11 mouse cellular contexts compared by ENCODE assay signal in the genomic region with DNA sequence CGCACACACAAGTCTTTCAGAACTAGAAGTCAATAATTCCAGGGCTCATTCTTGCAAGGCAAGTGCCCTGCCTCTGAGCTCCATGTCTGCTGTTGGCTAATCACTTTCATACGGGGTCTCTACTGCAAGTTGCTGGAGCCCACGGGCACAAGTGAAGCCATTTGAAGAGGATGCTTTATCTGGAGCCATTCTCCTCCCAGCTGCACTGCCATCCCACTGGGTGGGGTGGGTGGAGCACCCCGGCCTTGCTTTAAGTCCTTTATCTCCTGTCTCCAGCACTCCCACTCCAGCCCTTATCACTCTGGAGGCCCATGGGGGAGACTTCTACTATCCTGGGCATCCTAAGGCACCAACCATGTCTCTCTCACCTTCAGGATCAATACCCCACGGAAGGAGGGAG. TPM values are rescaled to one million over a fixed set of nuclear protein-coding genes. Genes with fewer than 3 reads are reported as not detected.
A peak's percentile ranks its signal among the peaks of the same experiment; 100 is the strongest.
DNase-seq lines count a peak whose midpoint lies in the region; ATAC-seq and TF ChIP-seq lines count a peak whose summit lies in the region.
"Had no signal": no experiment of that assay in that cellular context is flagged by ENCODE, and none has a peak within 500 bp of the region (broad histone marks: within the 10 kb centered on the region; RNA-seq: fewer than 3 reads in every experiment).

No protein-coding gene starts in this region.

- peaks cover 13 to 38% of the 10 kb centered on the region in 2 experiments for H3K4me1 ChIP-seq in heart, embryonic 14.5 days (ENCODE audit: control insufficient read depth in 2 of 2, insufficient read depth in 2 of 2, low read length in 2 of 2)
- H3K4me1 ChIP-seq in hindbrain, postnatal 0 days (ENCODE audit: insufficient read depth, low read length) = peaks cover 18% of the 10 kb centered on the region
- peaks cover 7% of the 10 kb centered on the region; the same call in 1 of the 2 replicates for H3K4me1 ChIP-seq in midbrain, postnatal 0 days (ENCODE audit: insufficient read depth, low read length)

- ATAC-seq in heart, embryonic 14.5 days (ENCODE audit: insufficient number of reproducible peaks, insufficient read depth, low FRiP score, low read depth) = no peak
- no peak for ATAC-seq in hindbrain, postnatal 0 days
- ATAC-seq in midbrain, postnatal 0 days (ENCODE audit: low FRiP score) = no peak
- ATAC-seq in granulocyte monocyte progenitor cell, adult 5-6 weeks (replicated peaks; ENCODE audit: poor library complexity, severe bottlenecking) = no peak

- 33% methylated on average over 5 of the region's 5 CpGs for WGBS in heart, embryonic 14.5 days
- 66% methylated on average over 5 of the region's 5 CpGs for WGBS in hindbrain, postnatal 0 days
- 51% methylated on average over 5 of the region's 5 CpGs for WGBS in midbrain, postnatal 0 days

- H3K9me3 ChIP-seq in heart, embryonic 14.5 days (ENCODE audit: control insufficient read depth, low read length) = no peaks in the 10 kb centered on the region
- no peaks in the 10 kb centered on the region for H3K9me3 ChIP-seq in hindbrain, postnatal 0 days (ENCODE audit: low read length)
- no peaks in the 10 kb centered on the region for H3K9me3 ChIP-seq in midbrain, postnatal 0 days (ENCODE audit: low read length)

- H3K27me3 ChIP-seq in heart, embryonic 14.5 days (ENCODE audit: control insufficient read depth, insufficient read depth, low read length) = no peaks in the 10 kb centered on the region
- no peaks in the 10 kb centered on the region for H3K27me3 ChIP-seq in hindbrain, postnatal 0 days (ENCODE audit: insufficient read depth, low read length)
- H3K27me3 ChIP-seq in midbrain, postnatal 0 days (ENCODE audit: insufficient read depth, low read length) = no peaks in the 10 kb centered on the region

- H3K9ac ChIP-seq in heart, embryonic 14.5 days (ENCODE audit: low read length) = peak overlapping the region; percentile 83
- peak overlapping the region; percentile 88 for H3K9ac ChIP-seq in hindbrain, postnatal 0 days (replicated peaks; ENCODE audit: low read length)
- peak overlapping the region; percentile 77; the same call in 1 of the 2 replicates for H3K9ac ChIP-seq in midbrain, postnatal 0 days (replicated peaks; ENCODE audit: low read length, poor library complexity, severe bottlenecking)

- DNase-seq in heart, adult 9 months (ENCODE audit: low spot score in 2 of 2) = no peak
- DNase-seq in c-Kit-positive CD71-positive TER-119-positive erythroid progenitor cells, embryonic 14.5 days (ENCODE audit: low spot score) = peak; percentile 95
- DNase-seq in hindbrain, postnatal 0 days (ENCODE audit: low spot score) = no peak
- DNase-seq in midbrain, postnatal 0 days (ENCODE audit: low spot score) = no peak
- DNase-seq in kidney, adult 11 months = no peak
- no peak for DNase-seq in adrenal gland, postnatal 4 days (ENCODE audit: low spot score in 2 of 2)
- DNase-seq: gastrocnemius, postnatal 10 days; thymus, adult 2 months had no signal

- H3K4me3 ChIP-seq in heart, embryonic 14.5 days (ENCODE audit: control insufficient read depth in 1 of 2, insufficient read depth in 1 of 2, low read depth in 1 of 2, low read length in 2 of 2) = peak overlapping the region; percentile 57 to 70
- H3K4me3 ChIP-seq in hindbrain, postnatal 0 days (ENCODE audit: low read length) = peak overlapping the region; percentile 73
- peak overlapping the region; percentile 74 for H3K4me3 ChIP-seq in midbrain, postnatal 0 days (ENCODE audit: low read depth, low read length)

- H3K4me2 ChIP-seq in heart, embryonic 14.5 days (ENCODE audit: low read length) = peak overlapping the region; percentile 82
- peak overlapping the region; percentile 88 for H3K4me2 ChIP-seq in hindbrain, postnatal 0 days (ENCODE audit: low read depth, low read length)
- H3K4me2 ChIP-seq in midbrain, postnatal 0 days (ENCODE audit: low read depth, low read length, poor library complexity, severe bottlenecking) = peak overlapping the region; percentile 86

- no peak overlapping the region for H3K27ac ChIP-seq in heart, embryonic 14.5 days (replicated peaks in 1 of 2; ENCODE audit: control insufficient read depth in 1 of 2, insufficient read depth in 1 of 2, low read depth in 2 of 2, low read length in 2 of 2)
- H3K27ac ChIP-seq in hindbrain, postnatal 0 days = no peak overlapping the region
- H3K27ac ChIP-seq in midbrain, postnatal 0 days (ENCODE audit: low read depth, low read length) = peak overlapping the region; percentile 91

- TF ChIP-seq CTCF in hindbrain, postnatal 0 days (IDR thresholded peaks at IDR 0.05; ENCODE audit: low read depth) = no peak
- TF ChIP-seq CTCF in midbrain, postnatal 0 days (IDR thresholded peaks at IDR 0.05) = no peak

- H3K36me3 ChIP-seq in heart, embryonic 14.5 days (ENCODE audit: control insufficient read depth, insufficient read depth, low read length) = peaks cover 47% of the 10 kb centered on the region
- H3K36me3 ChIP-seq in hindbrain, postnatal 0 days (ENCODE audit: insufficient read depth, low read length) = peaks cover 18% of the 10 kb centered on the region; the same call in 1 of the 2 replicates
- H3K36me3 ChIP-seq in midbrain, postnatal 0 days (ENCODE audit: insufficient read depth, low read length) = peaks cover 20% of the 10 kb centered on the region

RNA-seq across cellular contexts. Expression of a gene that starts 1.3 kb away (rescaled TPM):
- 71.8 and 80.8 TPM in 2 replicates for polyA plus RNA-seq in heart, embryonic 14.5 days (2014; fragmentation: Nextera tagmentation; extraction: Ambion mirVana)
- total RNA-seq in hindbrain, postnatal 0 days (2014; rRNA removed) = 37.3 and 45.9 TPM in 2 replicates
- polyA plus RNA-seq in hindbrain, postnatal 0 days (2015; fragmentation: Nextera tagmentation; extraction: Ambion mirVana) = 59.0 and 59.7 TPM in 2 replicates
- total RNA-seq in midbrain, postnatal 0 days (2014; rRNA removed) = 40.5 and 48.9 TPM in 2 replicates
- polyA plus RNA-seq in midbrain, postnatal 0 days (2015; fragmentation: Nextera tagmentation; extraction: Ambion mirVana) = 36.5 and 39.7 TPM in 2 replicates
- 116 and 172 TPM in 2 replicates for total RNA-seq in granulocyte monocyte progenitor cell, adult 5-6 weeks (2014; fragmentation: Nextera tagmentation)
- total RNA-seq in granulocyte monocyte progenitor cell, adult 5-6 weeks (2017) = 91.3 and 148 TPM in 2 replicates
- 100 to 1,000 TPM; 122 to 138 TPM for total RNA-seq in adrenal gland, postnatal 4 days (2021)

RNA-seq across cellular contexts. Expression of a gene that starts 1.5 kb away (rescaled TPM):
- polyA plus RNA-seq in heart, embryonic 14.5 days (2014; fragmentation: Nextera tagmentation; extraction: Ambion mirVana) = 792 and 804 TPM in 2 replicates
- 688 and 763 TPM in 2 replicates for total RNA-seq in hindbrain, postnatal 0 days (2014; rRNA removed)
- polyA plus RNA-seq in hindbrain, postnatal 0 days (2015; fragmentation: Nextera tagmentation; extraction: Ambion mirVana) = 925 and 937 TPM in 2 replicates
- total RNA-seq in midbrain, postnatal 0 days (2014; rRNA removed) = 720 and 802 TPM in 2 replicates
- polyA plus RNA-seq in midbrain, postnatal 0 days (2015; fragmentation: Nextera tagmentation; extraction: Ambion mirVana) = 904 and 934 TPM in 2 replicates
- total RNA-seq in granulocyte monocyte progenitor cell, adult 5-6 weeks (2014; fragmentation: Nextera tagmentation) = 210 and 303 TPM in 2 replicates
- 360 and 421 TPM in 2 replicates for total RNA-seq in granulocyte monocyte progenitor cell, adult 5-6 weeks (2017)
- 100 to 1,000 TPM; 617 to 655 TPM for total RNA-seq in adrenal gland, postnatal 4 days (2021)

RNA-seq across cellular contexts. Expression of a gene that starts 1.7 kb away (rescaled TPM):
- not detected in 2 replicates for polyA plus RNA-seq in heart, embryonic 14.5 days (2014; fragmentation: Nextera tagmentation; extraction: Ambion mirVana)
- not detected in 2 replicates for total RNA-seq in hindbrain, postnatal 0 days (2014; rRNA removed)
- polyA plus RNA-seq in hindbrain, postnatal 0 days (2015; fragmentation: Nextera tagmentation; extraction: Ambion mirVana) = not detected in 2 replicates
- not detected in 2 replicates for total RNA-seq in midbrain, postnatal 0 days (2014; rRNA removed)
- not detected in 2 replicates for polyA plus RNA-seq in midbrain, postnatal 0 days (2015; fragmentation: Nextera tagmentation; extraction: Ambion mirVana)
- not detected in 2 replicates for total RNA-seq in granulocyte monocyte progenitor cell, adult 5-6 weeks (2014; fragmentation: Nextera tagmentation)
- total RNA-seq in granulocyte monocyte progenitor cell, adult 5-6 weeks (2017) = not detected in 2 replicates
- not detected for total RNA-seq in adrenal gland, postnatal 4 days (2021)
- total RNA-seq: ES-E14; gastrocnemius, postnatal 10 days had no signal
- polyA plus RNA-seq: thymus, adult 2 months had no signal

RNA-seq across cellular contexts. Expression of a gene that starts 7.6 kb away (rescaled TPM):
- 10.1 and 10.9 TPM in 2 replicates for polyA plus RNA-seq in heart, embryonic 14.5 days (2014; fragmentation: Nextera tagmentation; extraction: Ambion mirVana)
- 16.9 and 17.8 TPM in 2 replicates for total RNA-seq in hindbrain, postnatal 0 days (2014; rRNA removed)
- polyA plus RNA-seq in hindbrain, postnatal 0 days (2015; fragmentation: Nextera tagmentation; extraction: Ambion mirVana) = 6.3 and 7.9 TPM in 2 replicates
- total RNA-seq in midbrain, postnatal 0 days (2014; rRNA removed) = 11.3 and 15.9 TPM in 2 replicates
- polyA plus RNA-seq in midbrain, postnatal 0 days (2015; fragmentation: Nextera tagmentation; extraction: Ambion mirVana) = 5.3 and 6.1 TPM in 2 replicates
- 3.3 and 14.2 TPM in 2 replicates for total RNA-seq in granulocyte monocyte progenitor cell, adult 5-6 weeks (2014; fragmentation: Nextera tagmentation)
- 39.6 and 46.0 TPM in 2 replicates for total RNA-seq in granulocyte monocyte progenitor cell, adult 5-6 weeks (2017)
- 10 to 100 TPM; 26.1 to 28.9 TPM for total RNA-seq in adrenal gland, postnatal 4 days (2021)

RNA-seq across cellular contexts. Expression of a gene that starts 19.5 kb away (rescaled TPM):
- 5.0 and 5.1 TPM in 2 replicates for polyA plus RNA-seq in heart, embryonic 14.5 days (2014; fragmentation: Nextera tagmentation; extraction: Ambion mirVana)
- total RNA-seq in hindbrain, postnatal 0 days (2014; rRNA removed) = 18.9 and 19.0 TPM in 2 replicates
- 29.7 and 33.4 TPM in 2 replicates for polyA plus RNA-seq in hindbrain, postnatal 0 days (2015; fragmentation: Nextera tagmentation; extraction: Ambion mirVana)
- total RNA-seq in midbrain, postnatal 0 days (2014; rRNA removed) = 21.4 and 32.5 TPM in 2 replicates
- 40.1 and 41.3 TPM in 2 replicates for polyA plus RNA-seq in midbrain, postnatal 0 days (2015; fragmentation: Nextera tagmentation; extraction: Ambion mirVana)
- total RNA-seq in granulocyte monocyte progenitor cell, adult 5-6 weeks (2014; fragmentation: Nextera tagmentation) = 5.2 and 6.1 TPM in 2 replicates
- 5.7 and 8.2 TPM in 2 replicates for total RNA-seq in granulocyte monocyte progenitor cell, adult 5-6 weeks (2017)
- total RNA-seq in adrenal gland, postnatal 4 days (2021) = 10 to 100 TPM; 10.6 to 13.8 TPM
